Mouse (Mus musculus) testis, adult 2 months (tissue): Measurements from ENCODE around the gene Prpf6. TPM values are rescaled to one million over a fixed set of nuclear protein-coding genes. Genes with fewer than 3 reads are reported as not detected.

Experiments used
- H3K27ac ChIP-seq: fragments of 200-500 bp; 2 replicates; pipeline ENCODE4 v1.5.1; 2012; ENCODE audit warnings: low read depth, low read length; ENCODE audit not compliant: control insufficient read depth, insufficient read depth
- H3K27me3 ChIP-seq: fragments of 200-500 bp; 2 replicates; pipeline ENCODE4 v1.6.1; 2012; ENCODE audit warnings: mild to moderate bottlenecking, low read length, moderate library complexity; ENCODE audit not compliant: control insufficient read depth, insufficient read depth
- H3K36me3 ChIP-seq: fragments of 200-500 bp; 2 replicates; pipeline ENCODE4 v1.6.1; 2012; ENCODE audit warnings: mild to moderate bottlenecking, low read length; ENCODE audit not compliant: control insufficient read depth, insufficient read depth
- H3K4me1 ChIP-seq: fragments of 200-500 bp; 2 replicates; pipeline ENCODE4 v1.6.1; 2012; ENCODE audit warnings: low read length; ENCODE audit not compliant: control insufficient read depth, insufficient read depth
- H3K4me3 ChIP-seq: fragments of 200-500 bp; 2 replicates; pipeline ENCODE4 v1.5.1; 2012; ENCODE audit warnings: low read depth, mild to moderate bottlenecking, low read length, moderate library complexity, mixed read lengths; ENCODE audit not compliant: control insufficient read depth
- CTCF ChIP-seq: fragments of 200-500 bp; IDR thresholded peaks from 2 replicates; pipeline ENCODE4 v1.5.1; 2012; ENCODE audit warnings: low read depth, mild to moderate bottlenecking, inconsistent platforms, low read length, moderate library complexity; ENCODE audit not compliant: control insufficient read depth, insufficient read depth, insufficient replicate concordance
- POLR2A ChIP-seq: fragments of 200-500 bp; IDR thresholded peaks from 2 replicates; pipeline ENCODE4 v1.6.1; 2012; ENCODE audit warnings: low read depth, mild to moderate bottlenecking, inconsistent platforms, low read length, moderate library complexity; ENCODE audit not compliant: control insufficient read depth
- polyA plus RNA-seq: library from polyadenylated mRNA; depleted of rRNA; stranded (reverse); fragments of >200 nt; gene quantifications from 2 replicates; pipeline ENCODE4 v1.2.3, GENCODE M21; 2012; rRNA removed

Gene Prpf6
- polyA plus RNA-seq, 1 experiment = 20.1 TPM

GRCm38 (mm10) chr2:181693339-181694280, 101.9 kb downstream of the Prpf6 start, which contains the start of gene Rgs19:
Gene Rgs19 (minus strand): TSS chr2:181693977.
- Histone ChIP-seq H3K27ac (peak within 1 kb of the TSS; percentile 55), H3K27me3 (no peaks in the 10 kb centered on the region), H3K36me3 (no peaks in the 10 kb centered on the region), H3K4me3 (peak within 1 kb of the TSS; percentile 92), H3K4me1 (peaks cover 21% of the 10 kb centered on the region)
- TF ChIP-seq CTCF (no peak), POLR2A (peak; percentile 57)

GRCm38 (mm10) chr2:181694581-181694980, 102.9 kb downstream of the Prpf6 start:
- peaks cover 21% of the 10 kb centered on the region for H3K4me1 ChIP-seq
- H3K27ac ChIP-seq = peak overlapping the region; percentile 55
- H3K27me3 ChIP-seq = no peaks in the 10 kb centered on the region
- H3K36me3 ChIP-seq = no peaks in the 10 kb centered on the region
- peak overlapping the region; percentile 92 for H3K4me3 ChIP-seq
- TF ChIP-seq CTCF = no peak
- no peak for TF ChIP-seq POLR2A

- H3K27ac ChIP-seq = no peak overlapping the region
- H3K36me3 ChIP-seq = no peaks in the 10 kb centered on the region
These were observed 104.1 kb downstream of the Prpf6 start for GRCm38 (mm10) chr2:181695776-181696175.

GRCm38 (mm10) chr2:181696801-181697420, 105.2 kb downstream of the Prpf6 start:
- Histone ChIP-seq H3K4me3 (peak overlapping the region; percentile 92), H3K27me3 (no peaks in the 10 kb centered on the region), H3K27ac (peak overlapping the region; percentile 67), H3K4me1 (peaks cover 21% of the 10 kb centered on the region), H3K36me3 (no peaks in the 10 kb centered on the region)
- TF ChIP-seq CTCF (no peak), POLR2A (peak; percentile 47; the same call in 1 of the 2 replicates)

More at GRCm38 (mm10) chr2:181695776-181696175, 104.1 kb downstream of the Prpf6 start:
- Histone ChIP-seq H3K27me3 (no peaks in the 10 kb centered on the region), H3K4me3 (peak overlapping the region; percentile 92), H3K4me1 (peaks cover 21% of the 10 kb centered on the region)
- TF ChIP-seq CTCF = no peak
- TF ChIP-seq POLR2A = no peak

GRCm38 (mm10) chr2:181698241-181698640, 106.6 kb downstream of the Prpf6 start, which contains the start of gene Lkaaear1:
Gene Lkaaear1 (minus strand): TSS chr2:181698442.
- Histone ChIP-seq H3K27ac (peak within 1 kb of the TSS; percentile 71), H3K4me1 (peaks cover 18% of the 10 kb centered on the region), H3K36me3 (no peaks in the 10 kb centered on the region), H3K4me3 (peak within 1 kb of the TSS; percentile 92), H3K27me3 (no peaks in the 10 kb centered on the region)
- TF ChIP-seq CTCF (no peak), POLR2A (peak; percentile 77; the same call in 1 of the 2 replicates)

Other genes with a start within 250 kb of the Prpf6 start
- gene Zgpat, start 226.9 kb upstream of the Prpf6 start, polyA plus RNA-seq = 15.8 and 16.1 TPM in 2 replicates
- 35.9 and 43.2 TPM in 2 replicates for gene Arfrp1, start 226.5 kb upstream of the Prpf6 start, polyA plus RNA-seq
- 13.9 and 14.6 TPM in 2 replicates for gene Lime1, start 211.8 kb upstream of the Prpf6 start, polyA plus RNA-seq
- gene Zbtb46, start 132.4 kb upstream of the Prpf6 start, polyA plus RNA-seq = 8.3 and 10.1 TPM in 2 replicates
- gene Abhd16b, start 98.7 kb upstream of the Prpf6 start, polyA plus RNA-seq = 141 and 146 TPM in 2 replicates
- 17.4 and 17.5 TPM in 2 replicates for gene Tpd52l2, start 94.7 kb upstream of the Prpf6 start, polyA plus RNA-seq
- gene Dnajc5, start 71.4 kb upstream of the Prpf6 start, polyA plus RNA-seq = 16.6 and 19.8 TPM in 2 replicates
- gene Uckl1, start 7.0 kb upstream of the Prpf6 start, polyA plus RNA-seq = 44.4 and 44.5 TPM in 2 replicates
- 83.2 and 90.6 TPM in 2 replicates for gene Zfp512b, start 935 bp downstream of the Prpf6 start, polyA plus RNA-seq
- gene Samd10, start 7.3 kb downstream of the Prpf6 start, polyA plus RNA-seq = 61.7 and 61.8 TPM in 2 replicates
- 0.16 TPM in 1 of 2 replicates, not detected in the other for gene Gm29797, start 65.2 kb downstream of the Prpf6 start, polyA plus RNA-seq
- gene Sox18, start 79.8 kb downstream of the Prpf6 start, polyA plus RNA-seq = 5.0 and 5.5 TPM in 2 replicates
- gene Tcea2, start 88.4 kb downstream of the Prpf6 start, polyA plus RNA-seq = 577 and 632 TPM in 2 replicates
- 25.7 and 28.2 TPM in 2 replicates for gene Rgs19, start 102.1 kb downstream of the Prpf6 start, polyA plus RNA-seq
- gene Lkaaear1, start 106.6 kb downstream of the Prpf6 start, polyA plus RNA-seq = 409 and 417 TPM in 2 replicates
- 5.4 and 5.9 TPM in 2 replicates for gene Oprl1, start 123.1 kb downstream of the Prpf6 start, polyA plus RNA-seq
- 2.9 and 5.3 TPM in 2 replicates for gene Myt1, start 171.5 kb downstream of the Prpf6 start, polyA plus RNA-seq
- 24.7 and 25.5 TPM in 2 replicates for gene Pcmtd2, start 246.0 kb downstream of the Prpf6 start, polyA plus RNA-seq